Mouse (Mus musculus) megakaryocyte-erythroid progenitor cell, adult 5 weeks (primary cell): ENCODE data around the gene Gm10376. TPM values are rescaled to one million over a fixed set of nuclear protein-coding genes. Genes with fewer than 3 reads are reported as not detected.

Source experiments
- polyA plus RNA-seq: library from polyadenylated mRNA; stranded (reverse); fragments of >175 nt; gene quantifications from 2 replicates; pipeline ENCODE4 v1.2.3, GENCODE M21; 2012

The Gm10376 gene
- not detected in 2 replicates for polyA plus RNA-seq

GRCm38 (mm10) chr14:43015528-43015927, at the start of gene Gm10376:
Gene Gm10376, minus strand, starts transcription at chr14:43015628.

GRCm38 (mm10) chr14:42993524-42993923, 21.9 kb downstream of the Gm10376 start, which contains the start of gene Gm8082:
Gene Gm8082, minus strand, starts transcription at chr14:42993624.

Other genes starting within 250 kb of the Gm10376 start
- not detected in 2 replicates for gene Gm3015, start 246.8 kb downstream of the Gm10376 start, polyA plus RNA-seq
- not detected in 2 replicates for gene Gm10377, start 217.6 kb downstream of the Gm10376 start, polyA plus RNA-seq
- gene Gm21977, start 162.2 kb downstream of the Gm10376 start, polyA plus RNA-seq = not detected in 2 replicates
- gene Gm8082, start 22.0 kb downstream of the Gm10376 start, polyA plus RNA-seq = not detected in 2 replicates
- 0.06 TPM in 1 of 2 replicates, not detected in the other for gene Gm8094, start 61.0 kb upstream of the Gm10376 start, polyA plus RNA-seq
- gene Gm8104, start 85.0 kb upstream of the Gm10376 start, polyA plus RNA-seq = not detected in 2 replicates
- gene Gm7233, start 164.2 kb upstream of the Gm10376 start, polyA plus RNA-seq = not detected in 2 replicates
- not detected in 2 replicates for gene Gm8122, start 219.7 kb upstream of the Gm10376 start, polyA plus RNA-seq
- not detected in 2 replicates for gene Gm8126, start 243.0 kb upstream of the Gm10376 start, polyA plus RNA-seq